Mouse (Mus musculus) neural tube, embryonic 12.5 days (tissue): ENCODE results near the gene Scly. TPM values are rescaled to one million over a fixed set of nuclear protein-coding genes. Genes with fewer than 3 reads are reported as not detected.
A peak's percentile ranks its signal among the peaks of the same experiment; 100 is the strongest.

Experiments
- ATAC-seq: fragments of 200-750 bp; cut with Nextera tagmentation; 2 replicates; pipeline ENCODE4 v1.8.0; 2017; ENCODE audit warnings: low read depth, mild to moderate bottlenecking, moderate TSS enrichment, moderate library complexity; ENCODE audit not compliant: low FRiP score
- H3K27ac ChIP-seq: fragments of 300-500 bp; sonication (generic); 2 replicates; pipeline ENCODE4 v1.5.1; 2016
- H3K27me3 ChIP-seq: fragments of 300-500 bp; sonication (generic); replicated peaks from 2 replicates; pipeline ENCODE4 v1.6.1; 2016; ENCODE audit warnings: mild to moderate bottlenecking
- H3K36me3 ChIP-seq: fragments of 300-500 bp; sonication (generic); 2 replicates; pipeline ENCODE4 v1.6.1; 2016; ENCODE audit warnings: mild to moderate bottlenecking
- H3K4me1 ChIP-seq: fragments of 300-500 bp; sonication (generic); 2 replicates; pipeline ENCODE4 v1.6.1; 2016
- H3K4me2 ChIP-seq: fragments of 300-500 bp; sonication (generic); replicated peaks from 2 replicates; pipeline ENCODE4 v1.6.1; 2016; ENCODE audit warnings: mild to moderate bottlenecking
- H3K4me3 ChIP-seq: fragments of 300-500 bp; sonication (generic); 2 replicates; pipeline ENCODE4 v1.5.1; 2016
- H3K9ac ChIP-seq: fragments of 300-500 bp; sonication (generic); 2 replicates; pipeline ENCODE4 v1.6.1; 2016; ENCODE audit warnings: mild to moderate bottlenecking
- H3K9me3 ChIP-seq: fragments of 300-500 bp; sonication (generic); 2 replicates; pipeline ENCODE4 v1.6.1; 2016; ENCODE audit warnings: mild to moderate bottlenecking
- WGBS: fragments of 180-500 bp; shearing (Covaris S2); methylation state at CpG from one replicate; pipeline ENCODE4 v1.1.7; 2016; 5-methylcytosine and 5-hydroxymethylcytosine counted together
- polyA plus RNA-seq: library from polyadenylated mRNA; unstranded; fragments of >200 nt; fragmentation: Nextera tagmentation; extraction: Ambion mirVana; gene quantifications from 2 replicates; pipeline ENCODE4 v1.2.1, GENCODE M21; 2016

Scly gene
- 12.8 and 16.1 TPM in 2 replicates for polyA plus RNA-seq

- Histone ChIP-seq H3K27me3 (no peaks in the 10 kb centered on the region), H3K9me3 (no peaks in the 10 kb centered on the region), H3K36me3 (0 out of 2 replicates have a peak, but pooled peaks cover 3% of the 10 kb centered on the region), H3K4me3 (peak within 1 kb of the TSS; percentile 81), H3K27ac (no peak within 1 kb of the TSS), H3K4me2 (peak within 1 kb of the TSS; percentile 74), H3K4me1 (peaks cover 5% of the 10 kb centered on the region), H3K9ac (peak within 1 kb of the TSS; percentile 80)
- ATAC-seq: peak; percentile 99
- WGBS: under 1% methylated on average over 60 of the region's 65 CpGs
These were observed at the start of gene Scly for GRCm38 (mm10) chr1:91297799-91298744. Gene Scly, plus strand, starts transcription at chr1:91298338.

GRCm38 (mm10) chr1:91248970-91249369 lies 49.2 kb upstream of the Scly start:
- peaks cover 26% of the 10 kb centered on the region for H3K4me1 ChIP-seq
- no peaks in the 10 kb centered on the region for H3K9me3 ChIP-seq
- 0 out of 2 replicates have a peak overlapping the region, but pooled peaks have one; percentile 39 for H3K9ac ChIP-seq
- no peak for ATAC-seq
- no peak overlapping the region for H3K27ac ChIP-seq
- H3K4me3 ChIP-seq: peak overlapping the region; percentile 99
- no peaks in the 10 kb centered on the region for H3K27me3 ChIP-seq
- H3K36me3 ChIP-seq: no peaks in the 10 kb centered on the region
- H3K4me2 ChIP-seq: peak overlapping the region; percentile 91
- WGBS: 56% methylated on average over 4 of the region's 4 CpGs

- Histone ChIP-seq H3K4me1 (peaks cover 26% of the 10 kb centered on the region), H3K36me3 (no peaks in the 10 kb centered on the region), H3K4me2 (peak within 1 kb of the TSS; percentile 91), H3K27ac (peak within 1 kb of the TSS; percentile 37; the same call in 1 of the 2 replicates), H3K4me3 (peak within 1 kb of the TSS; percentile 99), H3K27me3 (no peaks in the 10 kb centered on the region), H3K9me3 (no peaks in the 10 kb centered on the region), H3K9ac (peak within 1 kb of the TSS; percentile 98)
- ATAC-seq: peak; percentile 100
- under 1% methylated on average over 43 of the region's 43 CpGs for WGBS
These were observed 48.3 kb upstream of the Scly start, which contains the start of gene Ube2f for GRCm38 (mm10) chr1:91249564-91250414. Gene Ube2f, plus strand, starts transcription at chr1:91250304.

GRCm38 (mm10) chr1:91250415-91251147 lies 47.6 kb upstream of the Scly start:
- Histone ChIP-seq H3K4me2 (peak overlapping the region; percentile 91), H3K9ac (peak overlapping the region; percentile 98), H3K36me3 (no peaks in the 10 kb centered on the region), H3K27me3 (no peaks in the 10 kb centered on the region), H3K27ac (peak overlapping the region; percentile 37; the same call in 1 of the 2 replicates), H3K9me3 (no peaks in the 10 kb centered on the region), H3K4me3 (peak overlapping the region; percentile 99), H3K4me1 (peaks cover 26% of the 10 kb centered on the region)
- WGBS: 1% methylated on average over 70 of the region's 70 CpGs
- no peak; the same call in 1 of the 2 replicates for ATAC-seq

GRCm38 (mm10) chr1:91251148-91251650 lies 46.9 kb upstream of the Scly start:
- ATAC-seq: no peak
- H3K27me3 ChIP-seq: no peaks in the 10 kb centered on the region
- 51% methylated on average over 5 of the region's 5 CpGs for WGBS
- H3K4me3 ChIP-seq: peak overlapping the region; percentile 99
- peak overlapping the region; percentile 91 for H3K4me2 ChIP-seq
- H3K4me1 ChIP-seq: peaks cover 26% of the 10 kb centered on the region
- no peak overlapping the region for H3K27ac ChIP-seq
- no peaks in the 10 kb centered on the region for H3K9me3 ChIP-seq
- no peaks in the 10 kb centered on the region for H3K36me3 ChIP-seq
- H3K9ac ChIP-seq: peak overlapping the region; percentile 98

GRCm38 (mm10) chr1:91251927-91252326 lies 46.2 kb upstream of the Scly start:
- Histone ChIP-seq H3K4me2 (peak overlapping the region; percentile 91), H3K27ac (no peak overlapping the region), H3K4me1 (peaks cover 26% of the 10 kb centered on the region), H3K27me3 (no peaks in the 10 kb centered on the region), H3K9ac (no peak overlapping the region; the same call in 1 of the 2 replicates), H3K9me3 (no peaks in the 10 kb centered on the region), H3K4me3 (no peak overlapping the region), H3K36me3 (no peaks in the 10 kb centered on the region)
- WGBS: 71% methylated on average over 8 of the region's 8 CpGs
- ATAC-seq: no peak

GRCm38 (mm10) chr1:91257918-91258317 lies 40.2 kb upstream of the Scly start:
- Histone ChIP-seq H3K36me3 (no peaks in the 10 kb centered on the region), H3K9ac (no peak overlapping the region), H3K4me3 (no peak overlapping the region), H3K27ac (no peak overlapping the region), H3K4me2 (no peak overlapping the region), H3K27me3 (no peaks in the 10 kb centered on the region), H3K4me1 (no peaks in the 10 kb centered on the region), H3K9me3 (no peaks in the 10 kb centered on the region)
- no peak for ATAC-seq

GRCm38 (mm10) chr1:91259794-91260193 lies 38.3 kb upstream of the Scly start:
- H3K27me3 ChIP-seq: no peaks in the 10 kb centered on the region
- no peaks in the 10 kb centered on the region for H3K36me3 ChIP-seq
- H3K4me3 ChIP-seq: no peak overlapping the region
- H3K9me3 ChIP-seq: no peaks in the 10 kb centered on the region
- ATAC-seq: no peak
- H3K27ac ChIP-seq: no peak overlapping the region
- no peak overlapping the region for H3K4me2 ChIP-seq
- H3K9ac ChIP-seq: no peak overlapping the region
- H3K4me1 ChIP-seq: no peaks in the 10 kb centered on the region
- WGBS: 90% methylated on average over 5 of the region's 5 CpGs

GRCm38 (mm10) chr1:91262508-91262907 lies 35.6 kb upstream of the Scly start:
- ATAC-seq: no peak
- Histone ChIP-seq H3K36me3 (peaks cover 12% of the 10 kb centered on the region; the same call in 1 of the 2 replicates), H3K27me3 (no peaks in the 10 kb centered on the region), H3K4me3 (no peak overlapping the region), H3K9ac (no peak overlapping the region), H3K27ac (no peak overlapping the region), H3K9me3 (no peaks in the 10 kb centered on the region), H3K4me2 (no peak overlapping the region), H3K4me1 (no peaks in the 10 kb centered on the region)
- 88% methylated on average over 7 of the region's 7 CpGs for WGBS

- Histone ChIP-seq H3K4me3 (no peak overlapping the region), H3K9me3 (no peaks in the 10 kb centered on the region), H3K36me3 (peaks cover 15% of the 10 kb centered on the region), H3K4me2 (no peak overlapping the region), H3K27me3 (no peaks in the 10 kb centered on the region), H3K27ac (no peak overlapping the region), H3K4me1 (no peaks in the 10 kb centered on the region), H3K9ac (no peak overlapping the region)
- WGBS: 88% methylated on average over 2 of the region's 2 CpGs
- ATAC-seq: no peak
These were observed 25.9 kb upstream of the Scly start for GRCm38 (mm10) chr1:91272260-91272659.

- H3K27me3 ChIP-seq: no peaks in the 10 kb centered on the region
- no peak overlapping the region for H3K4me3 ChIP-seq
- no peak for ATAC-seq
- no peak overlapping the region for H3K9ac ChIP-seq
- H3K27ac ChIP-seq: no peak overlapping the region
- no peaks in the 10 kb centered on the region for H3K9me3 ChIP-seq
- WGBS: 92% methylated on average over 4 of the region's 4 CpGs
- H3K4me2 ChIP-seq: no peak overlapping the region
- H3K4me1 ChIP-seq: no peaks in the 10 kb centered on the region
- peaks cover 46% of the 10 kb centered on the region for H3K36me3 ChIP-seq
These were observed 21.6 kb upstream of the Scly start for GRCm38 (mm10) chr1:91276581-91276980.
